Mouse (Mus musculus) colon, adult 2 months (tissue): ENCODE results near the gene Szrd1. TPM values are rescaled to one million over a fixed set of nuclear protein-coding genes. Genes with fewer than 3 reads are reported as not detected.

Source experiments
- polyA plus RNA-seq: library from polyadenylated mRNA; depleted of rRNA; stranded (reverse); fragments of >200 nt; gene quantifications from 2 replicates; pipeline ENCODE4 v1.2.3, GENCODE M21; 2012; rRNA removed

Gene Szrd1
- 67.9 and 69.4 TPM in 2 replicates for polyA plus RNA-seq

GRCm38 (mm10) chr4:141139116-141139970 is at the start of gene Szrd1:
Gene Szrd1, minus strand, starts transcription at chr4:141139775.

GRCm38 (mm10) chr4:141147112-141148008 is 7.8 kb upstream of the Szrd1 start, which contains the start of gene Fbxo42:
Gene Fbxo42, plus strand, starts transcription at chr4:141147913.

DNA sequence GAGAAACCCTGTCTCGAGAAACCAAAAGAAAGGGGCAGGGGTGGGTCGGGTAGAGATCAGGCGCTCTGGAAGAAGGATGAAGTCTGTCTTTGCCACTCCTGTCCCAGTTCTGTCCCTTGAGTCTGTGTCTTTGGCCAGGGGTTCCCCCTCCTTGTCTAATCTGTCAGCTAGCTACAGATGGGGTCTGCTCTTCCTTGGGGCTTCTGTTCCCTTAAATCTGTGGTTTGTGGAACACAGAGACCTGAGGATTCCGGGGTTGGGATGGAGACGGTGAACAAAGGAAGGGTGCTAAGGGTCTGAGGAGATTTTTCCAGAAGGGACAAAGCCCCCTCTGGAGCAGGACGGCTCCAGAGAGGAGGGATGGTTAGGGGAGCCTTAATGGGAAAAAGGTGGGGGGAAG is 51.5 kb downstream of the Szrd1 start, which contains the start of gene Spata21:
Gene Spata21 (plus strand): TSS at position 301 of the 400 bp plus-strand sequence.

GRCm38 (mm10) chr4:141077681-141078509 is 61.7 kb downstream of the Szrd1 start, which contains the start of gene Necap2:
Gene Necap2, minus strand, starts transcription at chr4:141078357.

Other genes starting within 250 kb of the Szrd1 start
- 2.5 and 3.7 TPM in 2 replicates for gene Padi2, start 233.4 kb downstream of the Szrd1 start, polyA plus RNA-seq
- gene Sdhb, start 178.6 kb downstream of the Szrd1 start, polyA plus RNA-seq = 270 and 297 TPM in 2 replicates
- 95.4 and 105 TPM in 2 replicates for gene Atp13a2, start 152.9 kb downstream of the Szrd1 start, polyA plus RNA-seq
- 27.4 and 31.3 TPM in 2 replicates for gene Mfap2, start 129.4 kb downstream of the Szrd1 start, polyA plus RNA-seq
- gene Crocc, start 79.2 kb downstream of the Szrd1 start, polyA plus RNA-seq = 12.1 and 15.6 TPM in 2 replicates
- 95.4 and 103 TPM in 2 replicates for gene Necap2, start 61.4 kb downstream of the Szrd1 start, polyA plus RNA-seq
- 0.10 TPM in 1 of 2 replicates, not detected in the other for gene Spata21, start 51.4 kb downstream of the Szrd1 start, polyA plus RNA-seq
- gene Fbxo42, start 8.1 kb upstream of the Szrd1 start, polyA plus RNA-seq = 13.2 and 13.4 TPM in 2 replicates
- 2.5 and 3.6 TPM in 2 replicates for gene Rsg1, start 74.2 kb upstream of the Szrd1 start, polyA plus RNA-seq
- gene Arhgef19, start 99.7 kb upstream of the Szrd1 start, polyA plus RNA-seq = 23.9 and 27.9 TPM in 2 replicates
- gene Epha2, start 161.5 kb upstream of the Szrd1 start, polyA plus RNA-seq = 13.9 and 17.4 TPM in 2 replicates
- gene Fam131c, start 228.4 kb upstream of the Szrd1 start, polyA plus RNA-seq = 0.49 and 0.74 TPM in 2 replicates